Mouse (Mus musculus) layer of hippocampus, adult 18-20 months (tissue): ENCODE data around the gene Myh3. TPM values are rescaled to one million over a fixed set of nuclear protein-coding genes. Genes with fewer than 3 reads are reported as not detected.
A peak's percentile ranks its signal among the peaks of the same experiment; 100 is the strongest.

Source experiments
- DNase-seq, 2 experiments: peaks; one replicate each; pipeline ENCODE4 v3.0.0; 2022; ENCODE audit warnings: low spot score in 2 of 2
- total RNA-seq, 2 experiments: library from RNA; stranded (reverse); gene quantifications; 2 replicates each; pipeline ENCODE4 v1.2.3; 2021

Gene Myh3
- total RNA-seq, 2 experiments from 2014 or later, result 0.57 to 0.61 TPM

DNA sequence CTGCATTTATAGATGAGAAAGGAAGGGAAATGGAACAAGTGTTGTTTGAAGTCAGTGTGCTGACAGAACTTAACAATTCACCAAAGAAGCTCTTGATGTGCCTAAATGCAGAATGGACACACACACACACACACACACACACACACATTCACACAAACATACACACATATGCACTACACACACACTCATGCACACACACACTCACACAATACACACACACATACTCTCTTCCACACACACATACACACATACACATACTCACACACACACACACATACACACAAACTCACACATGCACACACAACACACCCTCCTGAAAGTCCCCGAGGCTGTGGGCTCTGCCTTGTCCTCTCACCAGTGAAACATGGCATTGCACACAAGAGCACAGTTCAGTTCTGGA, 26.1 kb downstream of the Myh3 start:
- DNase-seq, result no peak

DNA sequence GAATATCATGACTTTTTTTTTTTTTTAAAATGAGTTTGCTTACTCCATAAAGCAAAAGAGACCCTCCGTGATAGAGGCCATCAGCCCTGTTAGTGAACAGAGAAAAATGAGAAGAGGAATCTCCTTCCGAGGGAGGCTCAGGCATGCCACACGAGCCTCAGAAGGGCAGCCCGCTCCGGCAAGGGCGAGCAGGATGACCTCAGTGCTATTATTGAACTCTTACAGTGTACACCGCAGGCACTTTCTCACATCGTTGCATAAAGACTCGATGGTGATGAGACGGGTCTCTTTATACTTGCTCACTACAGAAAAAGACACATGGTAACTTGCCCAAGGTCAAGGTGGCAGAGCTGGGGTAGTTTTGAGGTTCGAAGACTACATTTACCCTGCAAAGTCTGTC, 26.6 kb downstream of the Myh3 start:
- DNase-seq, result no peak

DNA sequence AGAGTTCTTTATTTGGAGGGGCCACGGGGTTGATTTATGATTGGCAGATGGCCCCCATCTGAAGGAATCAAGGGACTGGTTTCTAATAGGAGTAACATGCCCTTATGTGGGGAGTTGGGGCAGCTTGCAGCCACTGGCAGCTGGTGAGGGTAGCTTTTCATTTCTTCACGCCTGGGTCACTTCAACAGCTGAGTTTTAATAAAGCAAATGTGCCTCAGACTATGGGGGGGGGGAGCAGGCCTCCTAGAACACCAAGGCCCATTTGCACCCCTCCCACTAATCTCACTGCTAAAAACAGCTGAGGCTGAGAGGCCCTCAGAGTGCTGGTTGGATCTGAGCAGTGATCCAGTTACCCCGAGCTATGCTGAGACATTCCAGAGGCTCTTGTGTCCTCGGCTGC, 27.6 kb downstream of the Myh3 start:
- no peak for DNase-seq

DNA sequence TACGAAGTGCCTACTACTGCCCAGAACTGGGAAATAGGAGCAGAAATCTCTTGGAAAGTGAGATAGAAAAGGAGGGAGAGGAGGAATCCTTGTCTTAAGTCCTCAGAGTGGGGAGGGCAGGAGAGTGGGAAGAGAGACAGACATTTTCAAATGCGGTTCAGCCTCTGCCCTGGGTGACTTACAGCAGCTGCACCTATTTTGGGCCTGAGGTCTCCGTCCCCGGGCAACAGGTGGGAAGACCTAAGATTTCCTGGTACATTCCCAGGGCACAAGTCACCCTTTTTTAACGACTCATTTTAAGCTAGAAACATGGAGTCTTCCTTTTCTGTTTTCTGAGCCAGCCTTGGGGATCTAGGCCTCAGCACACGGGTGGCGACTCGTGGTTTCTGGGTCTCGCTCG, 28.9 kb downstream of the Myh3 start:
- no peak for DNase-seq

DNA sequence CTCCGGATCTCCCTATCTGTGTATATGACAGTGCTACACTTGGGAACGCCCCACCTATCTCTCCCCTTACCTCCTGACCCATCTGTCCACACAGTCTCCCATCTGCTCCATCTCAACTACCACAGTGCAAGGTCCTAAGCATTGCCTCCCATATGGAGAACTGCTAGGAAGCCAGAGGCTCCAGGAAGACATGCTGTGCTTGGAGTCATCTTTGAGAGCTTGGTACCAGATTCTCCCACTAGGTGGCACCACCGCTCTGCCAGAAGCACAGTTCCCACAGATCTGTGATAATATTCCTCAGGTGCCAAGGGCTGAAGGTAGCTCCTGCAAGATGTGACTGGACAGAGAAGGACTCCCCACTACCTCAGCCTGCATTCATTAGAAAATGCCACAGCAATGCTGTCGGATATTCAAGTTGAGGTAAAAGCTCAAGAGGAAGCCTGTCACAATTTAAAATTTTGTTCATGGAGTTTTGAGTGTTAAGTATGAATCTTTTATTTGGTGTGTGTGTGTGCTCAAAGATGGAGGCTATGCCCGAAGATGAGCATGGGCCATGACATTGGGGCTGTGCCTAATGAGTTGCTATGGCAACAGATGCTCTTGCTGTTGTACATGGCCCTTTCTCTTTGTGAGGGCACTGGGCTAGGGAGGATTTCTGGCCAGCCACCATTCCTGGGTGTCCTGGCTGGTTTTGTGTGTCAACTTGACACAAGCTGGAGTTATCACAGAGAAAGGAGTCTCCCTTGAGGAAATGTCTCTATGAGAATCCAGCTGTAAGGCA, 32.3 kb downstream of the Myh3 start:
- DNase-seq, result peak; percentile 51 to 92

DNA sequence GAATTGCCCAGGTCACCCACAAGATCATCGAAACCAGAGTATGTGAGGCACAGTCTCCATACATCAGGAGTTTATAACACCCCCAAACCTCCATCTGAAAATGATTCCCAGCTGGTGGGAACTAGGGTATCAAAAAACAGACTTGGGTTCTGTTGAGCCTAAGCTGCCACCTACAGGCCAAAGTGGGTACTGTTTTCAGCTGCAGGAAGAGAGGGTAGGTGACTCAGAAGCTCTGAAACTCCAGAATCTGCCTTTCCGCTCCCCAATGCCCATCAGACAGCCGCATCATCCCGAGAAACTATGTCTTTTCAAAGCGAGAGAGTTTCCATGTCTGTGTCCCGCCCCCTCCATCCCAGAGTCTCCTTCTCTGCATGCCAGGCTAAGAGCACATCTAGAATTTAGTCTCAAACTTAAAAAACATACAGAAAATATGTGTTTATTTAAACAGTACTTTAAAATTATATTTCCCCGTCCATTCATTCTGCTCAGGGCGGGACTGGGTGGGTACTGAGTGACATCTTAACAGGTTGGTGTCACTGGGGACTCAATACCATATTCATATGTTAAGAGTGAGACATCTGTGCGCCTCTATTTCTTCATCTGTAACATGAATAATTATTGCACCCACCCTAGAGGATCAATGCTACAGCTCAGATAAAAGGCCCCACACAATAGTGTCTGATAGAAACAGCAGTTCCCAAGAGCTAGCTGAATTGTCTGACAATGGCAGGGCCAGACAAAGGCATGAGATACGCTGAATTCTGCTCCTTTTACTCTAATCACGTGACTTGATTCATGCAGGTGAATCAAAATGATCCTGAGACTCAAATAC, 34.1 kb downstream of the Myh3 start:
- peak; percentile 34 to 80 for DNase-seq

DNA sequence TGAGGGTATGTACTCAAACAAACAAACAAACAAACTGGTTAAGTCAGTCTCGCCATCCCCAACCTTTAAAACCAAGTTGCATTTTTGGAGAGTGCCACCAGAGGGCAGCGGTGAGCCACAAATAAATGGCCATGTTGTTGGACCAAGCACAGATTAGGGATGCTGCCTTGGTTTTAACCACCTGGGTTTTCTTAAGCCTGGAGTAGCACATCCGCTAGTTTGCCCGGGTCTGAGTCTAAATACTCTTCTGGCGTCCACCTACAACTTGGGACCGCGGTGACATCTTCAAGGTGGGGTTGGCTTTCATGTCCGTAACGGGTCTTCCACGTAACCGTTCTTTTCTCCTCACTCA, 34.7 kb downstream of the Myh3 start:
- DNase-seq, result peak; percentile 67 to 85

DNA sequence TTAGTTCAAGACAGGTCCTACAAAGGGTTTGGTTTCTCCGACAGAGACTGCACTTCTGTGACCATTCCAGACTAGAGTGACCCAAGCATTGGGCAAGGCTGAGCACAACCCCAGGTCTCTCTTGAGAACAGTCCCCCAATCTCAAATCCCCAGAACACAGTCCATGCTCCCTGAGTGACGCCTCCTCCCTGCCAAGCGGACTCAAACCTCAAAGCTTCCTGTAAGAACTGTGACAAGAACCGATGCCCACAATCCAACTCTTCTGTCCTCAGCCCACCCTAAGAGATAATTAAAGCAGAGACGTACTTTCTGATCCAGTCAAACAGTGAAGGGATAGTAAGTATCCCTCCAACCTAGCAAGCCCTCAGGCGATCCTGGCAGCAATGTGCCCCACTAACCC, 35.3 kb downstream of the Myh3 start:
- DNase-seq, result no peak

DNA sequence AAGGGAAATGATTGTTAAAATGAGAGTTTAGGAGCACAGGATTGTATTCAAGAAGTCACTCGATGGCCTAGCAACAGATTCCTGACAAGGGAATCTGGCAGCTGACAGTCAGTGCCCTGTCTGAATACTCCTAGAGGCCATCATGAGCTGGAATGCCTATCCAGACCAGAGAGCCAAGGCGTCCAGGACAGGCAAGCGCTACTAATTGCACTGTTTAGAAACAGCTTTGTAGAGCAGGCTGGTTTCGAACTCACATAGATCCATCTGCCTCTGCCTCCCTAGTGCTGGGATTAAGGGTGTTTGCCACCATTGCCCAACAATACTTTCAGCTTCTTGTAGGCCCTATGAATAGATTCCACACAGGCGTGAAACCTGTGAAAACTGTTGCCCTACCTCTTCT, 36.2 kb downstream of the Myh3 start:
- no peak for DNase-seq

DNA sequence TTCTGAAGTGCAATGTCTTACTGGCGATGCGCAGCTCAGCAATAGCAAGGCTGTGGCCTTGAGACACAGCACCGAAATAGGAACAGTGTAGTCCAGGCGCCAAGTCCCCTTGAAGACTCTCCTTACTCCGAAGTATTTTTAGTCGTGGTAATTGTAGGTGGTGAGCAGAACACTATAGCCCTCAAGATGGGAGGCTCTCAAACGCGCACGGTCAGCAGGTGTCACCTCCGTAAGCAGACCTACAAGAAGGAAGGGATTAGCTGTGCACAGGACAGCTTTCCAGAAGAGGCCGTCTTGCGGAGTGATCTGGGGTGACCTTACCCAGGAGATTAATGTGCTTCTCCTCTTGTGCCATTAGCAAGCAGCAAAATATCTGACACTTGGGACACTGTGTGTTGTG, 36.8 kb downstream of the Myh3 start:
- DNase-seq, result no peak

DNA sequence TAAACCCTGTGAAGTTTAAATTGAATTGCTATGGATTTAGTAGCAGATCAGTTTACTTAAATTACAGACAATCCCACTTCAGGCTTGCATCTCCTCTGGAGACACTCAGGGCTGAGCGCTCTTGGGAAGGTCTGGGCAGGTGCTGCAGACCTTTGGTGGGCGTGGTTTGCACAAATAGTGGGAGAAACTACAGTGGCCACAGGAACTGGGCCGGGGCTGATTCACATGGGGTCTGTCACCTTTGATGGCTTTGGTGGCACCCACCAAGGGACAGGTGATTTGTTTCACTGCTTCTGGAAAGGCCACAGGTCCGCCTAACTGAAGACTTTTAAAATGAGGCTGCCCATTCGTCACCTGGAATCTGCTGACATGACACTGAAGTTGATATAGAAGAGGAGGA, 38.6 kb downstream of the Myh3 start:
- no peak for DNase-seq

DNA sequence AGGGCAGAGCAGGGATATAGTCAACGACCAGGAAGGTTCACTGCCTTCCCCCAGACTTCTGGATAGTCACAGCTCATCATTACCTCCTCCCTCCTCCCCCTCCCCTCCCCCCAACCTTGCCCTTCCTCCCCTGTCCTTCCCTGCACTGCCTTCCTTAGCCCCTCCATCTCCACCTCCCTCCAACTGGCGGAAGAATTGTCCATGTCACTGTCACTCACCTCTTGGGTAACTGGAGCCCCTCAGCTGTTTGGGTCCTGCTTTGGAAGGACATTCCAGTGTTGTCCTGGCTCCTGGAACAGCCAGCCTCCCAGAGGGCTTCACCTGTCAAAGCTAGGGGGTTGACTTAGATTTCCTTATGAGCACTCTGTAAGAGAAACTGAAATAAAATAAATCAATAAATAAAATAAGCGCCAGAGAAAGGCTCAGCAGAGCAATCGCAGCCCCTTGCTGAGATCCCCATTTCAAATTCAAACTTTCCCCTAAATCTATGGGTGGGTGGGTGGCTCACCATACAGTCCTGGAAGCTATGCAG, 41.5 kb downstream of the Myh3 start:
- DNase-seq, result no peak

DNA sequence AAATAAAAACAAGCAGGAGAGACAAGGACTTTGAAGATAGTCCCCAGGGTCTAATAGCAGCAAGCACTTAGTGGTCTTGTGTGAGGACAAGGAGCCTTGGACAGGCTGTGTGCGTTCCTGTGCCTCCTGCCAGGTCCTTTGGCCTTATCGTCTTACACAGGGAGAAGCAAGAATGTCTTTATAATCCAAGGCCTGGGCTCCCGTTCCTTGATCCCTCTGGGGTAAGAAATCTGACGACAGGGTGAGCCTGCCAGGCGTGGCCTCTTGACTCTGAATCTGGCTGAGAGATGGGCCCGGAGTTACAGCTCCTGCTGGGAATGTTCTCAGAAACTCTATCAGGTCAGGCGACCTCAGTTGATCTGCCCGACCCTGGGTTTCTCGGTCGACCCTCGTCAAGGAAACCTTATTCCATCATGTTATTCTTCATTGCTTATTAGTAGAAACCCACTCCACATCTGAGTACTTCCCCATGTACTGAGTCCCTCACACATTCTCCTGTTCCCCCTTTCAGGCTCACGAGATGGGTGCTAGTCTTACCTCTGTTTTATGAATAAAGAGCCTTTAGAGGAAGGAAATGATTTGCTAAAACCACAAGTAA, 42.7 kb downstream of the Myh3 start:
- no peak for DNase-seq

DNA sequence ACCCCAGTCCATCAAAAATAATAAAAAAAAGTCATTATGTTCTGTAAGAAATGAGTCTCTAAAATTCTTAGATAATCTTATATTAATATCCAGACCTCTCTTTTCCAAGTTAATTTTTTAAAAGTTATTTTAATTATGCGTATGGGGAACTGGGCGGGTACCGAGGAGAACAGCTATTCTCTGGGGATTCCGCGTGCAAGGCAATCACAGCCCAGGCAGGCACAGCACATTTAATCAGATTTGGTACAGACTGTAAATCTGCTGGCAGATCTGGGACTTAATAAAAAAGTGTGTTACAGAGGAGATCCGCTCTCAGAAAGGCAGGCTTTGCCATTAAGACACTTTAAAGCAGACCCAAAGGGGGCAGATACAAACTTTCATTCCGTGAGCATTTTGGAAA, 46.8 kb downstream of the Myh3 start:
- no peak for DNase-seq

DNA sequence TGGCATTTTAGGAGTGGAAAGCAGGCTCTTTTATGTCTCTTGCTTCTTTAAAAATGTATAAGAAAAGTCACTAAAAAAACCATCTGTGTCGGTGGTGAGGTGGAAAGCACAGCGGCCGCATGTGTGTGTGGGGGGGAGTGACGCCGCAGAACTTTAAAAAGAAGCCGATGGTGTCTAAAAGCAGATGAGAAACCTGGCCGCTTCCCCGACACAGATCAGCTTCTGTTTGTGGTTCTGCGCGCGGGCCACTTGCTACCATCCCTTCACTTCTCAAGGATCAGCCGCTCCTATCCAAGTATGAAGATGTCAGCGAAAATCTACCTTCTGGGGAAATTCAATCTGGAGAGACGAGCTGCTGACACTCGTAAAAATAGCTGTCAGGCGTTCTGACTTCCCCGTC, 47.3 kb downstream of the Myh3 start:
- peak in 1 of 2 experiments; percentile 33 for DNase-seq

DNA sequence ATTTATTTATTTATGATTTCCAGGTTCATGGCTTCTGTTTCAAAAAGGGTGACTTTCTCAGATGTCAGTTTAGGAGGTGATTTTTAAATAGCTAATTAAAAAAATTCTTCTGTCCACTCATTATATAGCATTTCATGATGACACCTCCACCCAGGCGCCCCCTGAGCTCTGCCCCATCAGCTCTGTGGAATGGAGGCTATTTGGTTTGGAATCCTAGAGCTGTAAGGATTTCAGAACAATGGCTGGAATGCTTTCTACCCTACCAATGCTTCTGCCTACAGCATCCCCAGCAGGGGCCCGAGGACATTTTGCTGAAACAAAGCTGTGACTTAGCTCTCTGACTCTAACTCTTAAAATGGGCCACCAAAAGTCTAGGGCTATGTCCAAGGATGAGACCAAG, 55.4 kb downstream of the Myh3 start:
- no peak for DNase-seq

DNA sequence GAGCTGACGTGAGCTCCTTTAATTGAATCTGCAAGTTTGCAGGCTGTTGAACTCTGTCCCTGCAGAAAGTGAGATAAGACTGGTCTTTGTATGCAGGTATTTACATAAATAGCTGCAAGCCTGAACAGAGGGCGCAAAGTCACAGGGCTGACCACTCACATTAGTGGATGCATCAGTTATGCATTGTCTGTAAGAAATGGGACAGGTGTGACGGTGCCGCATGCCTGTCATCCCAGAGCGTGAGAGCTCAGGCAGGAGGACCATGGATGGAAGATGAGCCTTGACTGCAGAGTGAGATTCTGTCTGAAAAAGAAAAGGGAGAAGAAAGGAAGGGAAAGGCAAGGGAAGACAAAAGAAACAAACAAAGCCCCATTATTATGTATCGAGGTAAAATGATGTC, 56.6 kb downstream of the Myh3 start:
- no peak for DNase-seq

DNA sequence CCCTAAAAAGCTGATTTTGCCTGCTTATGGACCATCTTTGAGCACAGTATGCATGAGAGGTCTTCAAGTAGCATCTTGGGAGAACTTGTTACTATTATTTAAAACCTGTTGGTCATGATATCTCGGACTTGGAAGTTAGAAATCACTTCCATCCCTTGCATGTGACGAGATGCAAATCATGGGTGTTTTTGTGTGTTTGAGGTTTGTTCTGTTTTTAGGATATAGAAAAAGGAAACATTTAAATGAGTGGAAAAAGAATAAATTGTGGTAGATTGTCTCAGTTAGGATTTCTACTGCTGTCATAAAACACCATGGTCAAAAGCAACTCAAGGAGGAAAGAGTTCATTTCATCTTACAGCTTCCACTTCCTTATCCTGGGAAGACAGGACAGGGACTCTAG, 57.4 kb downstream of the Myh3 start:
- no peak for DNase-seq

DNA sequence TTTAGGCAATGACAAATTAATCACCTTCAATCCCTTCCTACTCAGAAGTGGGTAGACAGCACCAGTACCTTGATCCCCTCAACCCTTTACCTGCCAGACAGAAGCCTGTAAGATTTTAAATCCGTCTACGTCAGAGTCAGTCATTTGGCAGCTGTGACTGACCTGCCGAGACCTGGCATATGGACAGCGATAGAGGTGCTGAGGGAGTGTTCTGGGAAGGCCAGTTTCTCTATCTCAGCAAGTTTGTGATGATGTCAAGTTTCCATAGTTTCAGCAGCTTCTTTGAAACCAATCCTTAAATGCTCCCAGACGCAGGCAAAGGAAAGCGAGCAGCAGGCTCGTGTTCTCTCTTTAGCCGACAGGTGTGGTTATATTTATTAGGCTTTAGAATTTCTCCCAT, 61.5 kb downstream of the Myh3 start:
- no peak for DNase-seq

DNA sequence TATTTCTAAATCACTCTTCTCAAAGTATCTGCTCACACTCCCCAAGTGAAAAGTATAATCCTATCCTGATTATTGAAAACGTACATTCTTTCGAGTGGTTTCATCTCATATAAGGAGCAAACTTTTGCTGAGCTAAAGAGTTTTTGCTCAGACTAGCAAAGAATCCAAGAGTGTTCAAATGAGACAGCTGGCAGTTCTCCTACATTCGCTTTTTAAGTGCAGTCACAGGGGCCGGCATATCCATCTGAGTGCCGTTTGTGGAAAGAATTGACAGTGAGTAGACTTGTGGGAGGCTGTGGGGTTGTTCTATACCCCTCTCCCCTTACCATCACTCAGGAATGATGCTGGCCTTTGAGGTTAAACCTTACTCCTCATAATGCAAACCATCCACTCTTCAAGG, 62.1 kb downstream of the Myh3 start:
- DNase-seq, result no peak

DNA sequence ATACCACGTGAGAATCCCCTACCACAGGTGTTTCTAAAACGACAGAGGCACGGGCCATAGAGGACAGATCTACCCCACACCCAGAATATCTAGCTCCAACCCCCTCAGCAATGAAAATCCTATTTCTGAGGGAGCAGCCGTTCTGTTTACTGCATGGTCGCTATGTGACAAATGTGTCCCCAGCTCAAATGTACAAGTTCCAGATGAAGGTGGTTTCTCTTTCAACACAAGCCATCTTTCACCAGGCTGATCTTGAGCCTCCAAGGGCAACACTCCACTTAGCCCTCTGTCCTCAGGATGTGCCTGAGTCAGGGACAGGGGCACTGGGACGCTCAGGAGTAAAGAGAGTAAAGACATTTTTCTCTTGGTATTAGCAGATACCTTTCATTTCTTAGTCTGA, 62.9 kb downstream of the Myh3 start:
- DNase-seq, result no peak

DNA sequence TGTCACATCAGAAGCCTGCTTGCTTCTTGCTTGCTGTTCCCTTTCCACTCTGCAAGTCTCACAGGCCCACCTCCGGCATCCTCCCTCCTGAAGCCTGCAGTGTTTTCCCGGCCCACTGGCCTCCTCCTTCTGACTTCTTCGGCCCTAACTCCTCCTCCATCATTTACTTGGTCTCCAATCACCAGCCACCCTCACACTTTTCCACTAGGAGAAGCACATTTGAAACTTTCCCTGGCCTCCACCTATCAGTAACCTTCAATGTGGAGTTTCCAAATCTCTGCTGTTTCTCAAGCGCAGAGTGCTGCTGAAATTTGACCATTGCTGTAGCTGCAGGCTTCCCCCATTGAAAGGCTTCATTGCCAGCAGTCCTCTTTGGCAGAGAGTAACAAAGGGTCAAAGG, 63.9 kb downstream of the Myh3 start:
- DNase-seq, result no peak
